Mouse (Mus musculus): ENCODE measurements around the gene Mcts1.

Mcts1 gene

GRCm38 (mm10) chrX:38653181-38653580 is 52.8 kb downstream of the Mcts1 start:
- DNase-seq (ENCODE audit: inconsistent age in 2 of 2, low spot score in 1 of 2) = no peak

- no peak for DNase-seq (ENCODE audit: inconsistent age in 2 of 2, low spot score in 1 of 2)
These were observed 54.3 kb downstream of the Mcts1 start for GRCm38 (mm10) chrX:38654681-38655080.

GRCm38 (mm10) chrX:38656206-38656883 is 56.0 kb downstream of the Mcts1 start:
- no peak for DNase-seq (ENCODE audit: inconsistent age in 2 of 2, low spot score in 1 of 2)

All from adrenal gland, adult (tissue).